Mouse (Mus musculus) urinary bladder, postnatal 25 days (tissue): ENCODE measurements around the gene Rhbdd1.

Source experiments
- DNase-seq: peaks from one replicate; pipeline ENCODE4 v3.0.0; 2022; ENCODE audit warnings: low spot score

Gene Rhbdd1

DNA sequence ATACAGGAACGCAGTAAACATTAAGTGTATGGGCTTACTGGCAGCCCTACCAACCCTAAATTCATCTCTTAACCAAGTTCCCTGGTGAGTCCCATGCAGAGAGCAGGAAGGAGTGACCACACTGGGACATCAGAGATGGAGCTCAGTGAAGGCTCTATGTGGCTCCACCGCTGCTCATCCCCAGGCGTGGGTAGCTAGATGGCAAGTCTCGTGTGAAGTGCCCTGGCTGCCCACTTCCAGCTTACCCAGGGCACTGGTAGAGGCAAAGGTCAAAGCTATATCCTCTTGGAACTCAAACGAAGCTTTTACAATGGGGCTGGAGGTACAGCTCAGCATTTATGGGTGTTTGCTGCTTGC lies 117.4 kb downstream of the Rhbdd1 start:
- DNase-seq = no peak

DNA sequence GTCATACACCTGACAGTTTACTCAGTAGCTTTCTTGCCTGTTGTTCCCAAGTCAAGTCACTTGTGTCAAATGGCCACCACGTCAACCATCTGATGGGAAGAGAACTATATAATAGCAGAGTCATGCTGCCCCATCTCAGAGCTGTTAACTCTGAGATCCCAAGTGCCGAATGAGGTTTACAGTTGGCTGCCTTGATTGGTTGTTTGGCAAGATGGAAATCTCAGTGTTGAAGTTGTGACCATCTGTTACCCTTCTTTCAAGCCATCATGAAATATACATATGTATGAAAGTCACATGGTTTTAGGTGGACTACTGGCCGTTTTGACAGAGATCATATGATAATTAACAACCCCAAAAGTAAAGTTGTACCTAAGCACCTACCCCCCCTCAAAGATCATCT lies 121.0 kb downstream of the Rhbdd1 start:
- DNase-seq = no peak

DNA sequence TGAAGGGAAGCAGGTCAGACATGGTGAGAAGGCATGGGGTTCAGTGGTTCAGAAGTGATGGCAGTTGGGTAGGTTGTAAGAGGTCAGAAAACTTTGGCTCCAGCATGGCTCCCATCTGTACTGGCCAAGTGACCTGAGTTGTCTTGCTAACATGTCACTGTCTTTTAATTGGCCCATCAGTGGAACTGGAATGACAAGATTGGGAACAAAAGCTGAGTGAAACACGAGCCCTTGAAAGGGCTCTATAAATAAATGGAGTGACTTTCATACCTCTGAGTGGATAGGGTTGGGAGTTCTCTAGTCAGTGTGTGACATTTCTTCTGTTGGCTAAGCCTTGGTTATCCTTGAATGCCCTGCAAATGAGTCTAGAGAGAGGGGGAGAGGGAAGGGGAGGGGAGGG lies 123.9 kb downstream of the Rhbdd1 start:
- DNase-seq = no peak

DNA sequence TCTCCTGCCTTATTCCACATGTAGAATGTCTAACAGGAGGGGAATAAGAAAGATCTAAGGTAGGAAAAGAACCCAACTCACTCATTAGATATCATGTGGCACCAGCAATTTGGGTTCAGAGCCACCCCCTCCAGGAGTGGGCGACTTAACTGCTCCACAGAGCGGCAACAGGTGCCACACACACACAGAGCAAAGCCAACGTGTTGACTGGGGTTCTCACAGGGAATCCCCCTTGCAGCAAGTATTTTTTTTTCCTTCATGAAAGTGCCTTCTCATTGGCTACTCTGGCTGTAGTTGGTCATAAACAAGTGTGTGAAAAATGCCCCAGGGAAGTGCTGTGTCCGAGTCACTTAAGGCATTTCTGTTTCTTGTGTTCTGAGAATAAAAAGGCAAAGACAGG lies 127.3 kb downstream of the Rhbdd1 start:
- no peak for DNase-seq

DNA sequence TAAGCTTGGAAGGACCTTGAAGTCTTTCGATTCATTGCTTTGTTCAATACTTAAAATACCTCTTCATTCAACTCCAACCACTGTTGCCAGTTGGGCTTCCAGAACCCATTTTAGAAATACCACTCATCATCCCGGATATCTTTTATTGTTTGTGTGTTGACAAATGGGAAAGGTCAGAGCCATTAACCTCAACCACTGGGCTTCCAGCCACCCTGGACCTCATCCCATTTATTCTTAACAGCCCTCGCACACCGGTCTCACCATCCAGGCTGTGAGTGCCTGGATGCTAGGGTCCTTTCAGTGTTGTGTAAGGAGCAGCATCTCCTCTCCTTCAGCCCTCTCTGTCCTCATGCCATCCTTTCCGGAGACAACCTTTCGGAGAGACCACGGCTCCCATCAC lies 129.8 kb downstream of the Rhbdd1 start:
- no peak for DNase-seq

DNA sequence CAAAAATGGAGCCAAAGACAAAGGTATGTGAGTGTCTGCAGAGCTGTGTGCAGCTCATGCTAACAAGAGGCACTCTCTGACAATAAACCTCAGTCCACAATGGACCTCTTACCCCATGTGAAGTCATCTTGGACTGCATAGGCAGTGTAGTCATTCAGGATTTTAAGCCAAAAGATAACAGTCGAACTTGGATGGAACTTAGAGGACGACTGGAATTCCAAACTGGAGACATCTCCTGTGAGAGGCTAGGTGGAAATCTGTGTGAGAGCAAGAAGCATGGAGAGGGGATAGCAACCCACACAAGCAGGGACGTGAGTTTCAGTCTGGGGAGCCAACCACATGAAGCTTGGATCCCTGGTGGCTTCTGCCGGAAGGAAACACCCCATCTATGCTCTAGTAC lies 133.6 kb downstream of the Rhbdd1 start:
- no peak for DNase-seq

DNA sequence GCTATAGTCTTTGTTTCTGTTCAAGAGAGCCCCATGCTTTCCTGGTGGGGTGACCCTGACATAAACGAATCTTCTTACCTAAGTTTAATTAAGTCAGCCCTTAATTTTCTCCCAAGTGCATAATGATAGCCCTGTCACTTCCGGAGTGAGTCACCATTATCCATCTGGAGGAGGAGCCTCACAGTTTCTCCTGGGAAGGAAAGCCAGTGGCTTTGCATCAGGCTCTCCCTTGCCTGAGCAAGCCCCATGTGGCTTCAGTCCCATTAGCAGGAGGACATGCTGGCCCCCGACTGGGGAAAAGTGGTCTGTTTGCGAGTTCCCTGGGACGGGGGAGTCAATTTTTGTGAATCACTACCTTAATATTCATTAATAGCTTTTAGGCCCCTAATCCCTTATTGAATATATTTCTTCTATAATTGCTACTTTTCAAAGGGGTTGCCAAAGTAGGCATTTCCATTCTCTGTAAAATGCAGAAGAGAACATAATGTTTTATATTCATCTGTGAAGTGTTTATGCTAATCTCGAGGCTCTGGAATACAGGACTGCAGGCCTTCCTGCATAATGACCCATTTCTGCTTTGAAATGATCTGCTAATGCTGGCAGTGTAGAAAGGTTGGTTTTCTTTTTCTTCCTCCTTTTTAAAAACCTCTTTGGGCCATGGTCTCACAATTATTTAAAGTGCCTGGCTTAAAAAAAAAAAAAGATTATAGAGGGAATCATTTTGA lies 135.8 kb downstream of the Rhbdd1 start:
- DNase-seq = no peak

DNA sequence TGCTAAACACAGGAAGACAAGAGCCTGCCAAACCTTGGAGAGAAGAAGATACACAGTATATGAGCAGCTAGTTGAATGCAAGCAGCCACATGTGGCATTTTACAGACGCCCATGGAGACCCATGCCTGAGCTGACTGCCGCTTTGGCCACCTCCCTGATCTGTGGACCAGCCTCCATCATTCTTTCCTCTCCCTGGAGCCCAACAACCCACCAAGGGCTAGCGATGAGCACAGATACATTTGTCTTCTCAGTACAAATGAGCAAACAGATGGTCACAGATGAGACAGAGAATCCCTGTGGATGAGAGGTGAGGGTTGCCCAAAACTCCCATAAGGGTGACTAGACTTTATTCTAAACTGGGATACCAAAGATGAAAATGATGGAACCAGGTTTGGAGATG lies 137.8 kb downstream of the Rhbdd1 start:
- DNase-seq = no peak

DNA sequence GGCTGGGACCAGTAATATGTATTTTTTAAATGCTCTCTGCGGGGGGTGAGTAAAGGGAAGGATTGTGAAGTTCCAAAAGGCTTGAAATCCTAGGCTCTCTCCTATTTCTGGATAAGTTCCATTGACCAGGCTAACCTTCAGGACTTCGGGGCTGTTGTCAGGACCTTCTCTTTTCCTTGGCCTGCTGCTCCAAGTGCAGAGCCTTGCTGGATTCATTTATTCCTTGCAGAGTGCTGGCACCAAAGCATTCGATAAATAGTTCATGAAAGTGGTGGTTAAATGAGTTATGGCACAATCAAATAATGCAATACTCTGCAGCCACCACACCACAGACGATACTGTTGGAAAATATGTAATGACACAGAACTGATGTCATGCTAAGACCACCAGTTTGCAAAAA lies 143.1 kb downstream of the Rhbdd1 start:
- no peak for DNase-seq

DNA sequence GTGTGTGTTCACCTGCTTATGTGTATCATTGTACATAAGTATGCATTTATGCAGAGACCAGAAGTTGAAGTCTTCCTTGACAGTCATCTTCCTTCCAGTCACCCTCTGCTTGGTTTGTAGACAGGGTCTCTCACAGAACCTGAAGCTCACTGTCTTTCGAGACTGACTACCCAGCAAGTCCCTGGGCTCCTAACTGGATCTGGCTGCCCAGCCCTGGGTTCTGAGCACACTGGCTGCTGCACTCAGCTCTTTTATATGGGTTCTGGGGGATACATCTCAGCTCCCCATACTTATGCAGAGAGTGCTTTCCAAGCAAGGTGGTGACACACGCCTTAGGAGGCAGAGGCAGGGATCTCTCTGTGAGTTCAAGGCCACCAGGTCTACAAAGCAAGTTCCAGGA lies 143.7 kb downstream of the Rhbdd1 start:
- DNase-seq = no peak

DNA sequence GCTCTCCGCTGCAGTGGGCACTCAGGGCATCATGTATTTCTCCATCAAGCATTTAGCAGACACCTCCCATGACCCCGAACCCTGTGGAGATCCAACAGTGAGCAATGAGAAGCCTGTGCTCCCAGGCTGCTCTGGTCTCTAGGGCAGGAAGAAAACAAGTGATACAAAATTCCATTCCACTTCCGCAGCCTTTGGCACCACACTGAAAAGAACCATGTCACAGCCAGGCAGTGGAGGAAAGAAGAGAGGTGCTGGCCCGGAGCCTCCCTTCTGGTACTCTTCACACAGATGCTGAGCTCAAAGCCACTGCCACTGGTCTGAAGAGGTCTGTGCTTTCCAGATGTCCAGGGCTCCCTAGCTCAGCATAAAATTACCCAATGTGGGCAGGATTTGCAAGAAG lies 144.8 kb downstream of the Rhbdd1 start:
- no peak for DNase-seq

DNA sequence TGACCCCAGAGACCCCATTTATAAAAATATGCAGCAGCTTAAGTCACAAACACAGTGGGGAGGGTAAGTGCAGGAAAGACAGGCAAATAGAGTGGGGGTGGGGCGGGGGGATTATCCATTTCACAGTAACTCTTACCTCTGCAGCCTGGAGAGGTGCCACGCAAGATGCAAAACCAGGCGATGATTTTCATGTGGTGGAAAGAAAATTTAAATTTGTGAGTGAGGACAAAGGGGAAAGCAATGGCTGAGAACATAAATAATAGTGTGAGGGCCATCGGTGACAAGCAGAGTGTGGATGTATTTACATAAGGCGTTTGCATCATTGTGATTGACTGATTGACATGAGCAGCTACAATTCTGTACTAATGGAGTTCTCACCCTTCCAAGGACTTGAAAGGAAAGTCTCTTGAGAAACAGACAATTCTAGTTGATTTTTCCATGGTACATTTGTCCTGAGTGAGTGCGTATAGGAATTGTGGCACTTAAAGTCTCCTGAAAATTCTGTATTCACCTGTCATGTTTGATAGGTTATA lies 149.1 kb downstream of the Rhbdd1 start:
- DNase-seq = no peak

DNA sequence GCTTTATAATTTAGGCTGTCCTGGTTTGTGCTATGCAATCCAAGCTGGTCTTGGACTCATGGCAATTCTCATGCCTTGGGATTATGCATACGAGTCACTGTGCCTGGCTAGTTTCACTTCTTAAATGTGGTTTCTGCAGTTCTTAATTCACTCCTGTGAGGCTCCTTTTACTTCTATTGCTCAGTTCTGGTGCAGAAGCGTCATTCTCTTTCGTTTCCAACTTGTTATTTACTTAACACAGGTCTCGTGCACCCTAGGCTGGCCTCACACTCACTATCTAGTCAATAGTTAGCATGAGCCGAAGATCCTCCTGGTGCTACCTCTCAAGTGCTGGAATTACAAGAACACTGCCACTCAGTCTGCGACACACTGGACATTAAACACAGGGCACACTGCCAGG lies 152.6 kb downstream of the Rhbdd1 start:
- DNase-seq = no peak

DNA sequence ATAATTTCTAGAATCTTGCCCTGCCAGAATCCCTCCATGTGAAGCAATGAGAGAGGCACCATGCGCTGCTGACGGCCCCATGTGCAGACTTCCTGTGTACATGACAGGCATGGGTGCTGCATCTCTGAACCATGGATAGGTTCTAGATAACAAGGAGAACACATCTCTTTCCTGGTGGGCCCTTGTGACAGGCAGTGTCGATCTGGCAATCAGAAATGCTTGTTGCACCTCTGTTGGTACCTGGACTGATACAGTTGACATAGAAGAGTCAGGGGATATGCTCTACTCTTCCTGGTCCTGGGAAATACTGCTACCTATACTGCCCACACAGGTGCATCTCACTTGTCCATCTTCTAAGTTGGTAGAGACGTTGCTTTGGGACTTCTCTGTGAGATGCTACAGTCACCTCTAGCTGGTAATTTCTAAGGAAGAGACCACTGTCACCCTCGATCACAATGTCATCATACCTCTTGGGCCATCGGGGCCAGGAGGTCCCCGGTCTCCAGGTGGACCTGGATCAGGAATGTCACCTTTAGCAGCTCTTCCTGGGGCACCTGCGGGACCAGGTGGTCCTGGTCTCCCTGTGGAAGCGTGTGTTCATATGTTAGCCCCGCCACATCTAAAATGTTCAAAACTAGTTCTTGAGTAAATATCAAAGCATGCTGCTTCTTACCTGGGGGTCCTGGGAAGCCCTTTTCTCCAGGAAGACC lies 154.4 kb downstream of the Rhbdd1 start:
- DNase-seq = no peak

DNA sequence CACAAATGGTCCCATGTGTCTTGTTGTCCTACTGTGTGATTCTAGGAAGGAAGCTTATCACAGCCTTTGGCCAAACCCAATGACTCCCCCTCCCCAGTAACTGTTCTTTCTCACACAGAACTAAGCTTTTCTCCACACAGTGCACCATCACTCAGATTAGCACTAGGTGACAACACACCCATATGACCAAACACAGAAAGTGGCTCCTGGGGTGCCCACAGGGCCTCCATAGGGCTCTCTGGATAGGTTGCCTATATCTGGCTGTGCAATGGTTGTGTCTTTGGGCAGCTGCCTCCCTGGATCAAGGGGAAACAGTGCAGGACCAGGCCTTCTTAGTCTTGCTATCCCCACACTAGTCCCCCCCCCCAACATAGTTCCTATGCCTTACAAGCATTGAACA lies 157.2 kb downstream of the Rhbdd1 start:
- DNase-seq = no peak

DNA sequence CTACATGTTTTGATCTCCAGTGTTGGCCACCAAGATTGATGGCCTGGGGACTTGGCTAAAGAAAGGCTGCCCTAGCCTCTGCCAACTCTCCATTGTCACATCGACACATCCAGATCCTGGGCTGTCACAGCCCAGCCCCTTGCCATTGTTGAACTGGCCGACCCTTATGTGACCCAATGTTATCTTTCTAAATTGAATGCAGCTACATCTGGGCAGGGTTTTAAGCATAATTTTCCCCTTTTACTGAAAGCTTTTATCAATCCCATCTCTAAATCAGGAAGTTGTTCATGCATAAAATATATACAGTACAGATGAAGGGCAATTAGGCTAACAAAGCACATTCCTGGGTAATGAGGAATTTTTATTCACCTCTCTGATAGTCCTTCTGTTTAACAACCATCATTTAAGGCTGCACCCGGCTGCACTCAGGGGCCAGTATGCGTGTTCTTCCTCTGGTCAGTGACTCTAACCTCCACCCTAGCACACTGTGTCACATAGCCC lies 158.3 kb downstream of the Rhbdd1 start:
- DNase-seq = no peak

DNA sequence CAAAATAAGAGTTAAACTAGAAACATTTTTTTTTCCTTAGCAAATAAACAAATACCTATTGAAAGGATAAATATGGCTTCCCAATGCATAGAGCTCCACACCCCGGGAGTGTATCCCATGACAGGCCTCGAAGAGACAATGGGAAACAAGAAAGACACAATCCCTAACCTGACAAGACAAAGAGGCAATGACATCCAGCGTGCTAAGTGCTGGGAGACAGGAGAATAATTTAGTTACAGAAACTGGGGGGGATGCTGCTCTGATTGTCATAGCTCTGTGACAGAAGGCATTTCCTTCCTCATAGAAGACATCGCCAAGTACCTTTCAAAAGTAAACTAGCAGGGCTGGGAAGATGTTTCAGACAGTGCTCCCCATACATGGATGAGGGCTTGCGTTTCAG lies 159.0 kb downstream of the Rhbdd1 start:
- DNase-seq = no peak

DNA sequence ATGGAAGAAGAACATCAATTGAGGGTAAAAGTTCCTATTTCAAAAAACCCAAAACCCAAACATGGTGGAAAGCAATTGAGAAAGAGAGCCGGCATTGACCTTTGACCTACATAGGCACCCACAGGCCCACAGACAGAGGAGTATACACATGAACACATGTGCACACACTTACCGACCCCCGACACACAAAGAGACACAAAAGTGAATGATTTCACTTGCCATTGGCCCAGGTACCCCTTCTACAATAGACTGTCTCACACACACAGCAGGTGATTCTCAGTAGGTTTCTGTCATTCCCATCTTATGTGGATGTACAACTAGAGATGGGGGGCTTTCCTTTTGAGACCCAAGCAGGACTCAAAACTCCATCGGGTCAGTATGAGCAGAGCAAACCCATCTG lies 159.6 kb downstream of the Rhbdd1 start:
- no peak for DNase-seq

DNA sequence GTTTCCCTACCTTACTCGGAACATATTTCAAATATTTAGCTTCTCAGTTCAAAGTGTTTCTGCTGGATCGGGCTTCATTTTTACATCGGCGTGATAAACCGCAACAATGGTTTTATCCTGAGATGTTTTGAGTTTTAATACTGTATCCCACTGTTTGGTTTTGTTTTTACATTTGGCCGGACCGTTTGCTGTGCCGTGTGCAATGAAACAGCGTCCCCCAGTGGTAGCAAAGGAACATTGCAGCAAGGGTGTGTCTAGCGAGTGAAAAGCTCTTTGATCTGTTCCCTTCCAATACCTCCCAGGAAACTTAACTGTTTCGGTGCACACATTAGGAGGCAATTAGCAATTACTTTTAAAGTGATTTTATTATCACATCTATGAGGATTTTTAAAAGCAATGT lies 160.0 kb downstream of the Rhbdd1 start:
- DNase-seq = no peak

DNA sequence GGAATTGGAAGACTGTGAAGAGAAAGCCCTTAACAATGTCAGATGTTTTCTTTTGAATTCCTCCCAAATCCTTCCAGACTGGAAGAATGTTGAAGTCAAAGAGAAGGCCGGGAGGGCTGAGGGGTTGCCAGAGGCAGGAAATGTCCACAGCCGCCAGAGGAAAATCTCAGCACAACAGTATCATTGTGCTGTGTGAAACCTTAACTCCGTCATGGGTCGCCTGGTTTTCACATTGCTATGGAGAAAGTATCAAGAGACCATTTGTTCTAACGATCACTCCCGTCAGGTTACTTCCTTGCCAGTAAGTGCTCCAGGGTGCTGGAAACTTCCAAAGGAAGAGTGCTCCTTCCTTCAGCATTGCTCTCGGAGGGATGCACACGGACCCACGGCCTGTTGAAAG lies 160.5 kb downstream of the Rhbdd1 start:
- no peak for DNase-seq

DNA sequence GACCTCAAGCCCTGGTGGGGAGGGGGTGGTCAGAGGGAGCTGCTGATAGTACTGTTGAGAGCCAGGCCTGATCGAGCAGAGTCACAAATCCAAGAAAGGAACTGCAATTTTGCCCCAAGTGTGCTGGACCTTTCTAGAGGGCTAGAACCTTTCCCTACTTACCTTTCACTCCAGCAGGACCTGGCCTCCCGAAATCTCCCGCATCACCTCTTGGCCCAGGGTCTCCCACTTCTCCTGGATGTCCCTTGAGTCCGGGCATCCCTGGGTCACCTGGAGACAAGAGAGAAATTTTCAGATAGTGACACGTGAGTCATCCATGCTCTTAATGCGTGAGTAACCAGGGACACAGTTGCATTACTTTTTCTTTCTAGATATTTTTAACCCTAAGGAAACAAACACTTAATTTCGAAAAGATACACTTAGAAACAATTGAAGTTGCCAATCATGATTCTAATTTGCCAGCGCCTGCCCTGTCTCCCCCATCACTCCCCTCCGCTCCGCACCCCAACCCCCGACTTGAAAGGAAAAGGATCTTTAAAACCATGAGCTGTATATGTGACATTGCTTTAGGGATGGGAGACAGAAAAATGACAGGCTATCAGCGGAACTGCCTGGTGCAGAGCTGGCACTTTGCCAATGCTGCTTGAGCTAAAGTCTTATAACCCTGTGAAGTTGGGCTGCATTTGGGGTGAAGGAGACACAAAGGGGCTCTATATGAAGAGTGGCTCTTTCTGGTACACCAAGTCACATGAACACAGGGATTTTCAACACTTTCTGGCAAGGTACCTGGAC lies 163.6 kb downstream of the Rhbdd1 start:
- DNase-seq = no peak

DNA sequence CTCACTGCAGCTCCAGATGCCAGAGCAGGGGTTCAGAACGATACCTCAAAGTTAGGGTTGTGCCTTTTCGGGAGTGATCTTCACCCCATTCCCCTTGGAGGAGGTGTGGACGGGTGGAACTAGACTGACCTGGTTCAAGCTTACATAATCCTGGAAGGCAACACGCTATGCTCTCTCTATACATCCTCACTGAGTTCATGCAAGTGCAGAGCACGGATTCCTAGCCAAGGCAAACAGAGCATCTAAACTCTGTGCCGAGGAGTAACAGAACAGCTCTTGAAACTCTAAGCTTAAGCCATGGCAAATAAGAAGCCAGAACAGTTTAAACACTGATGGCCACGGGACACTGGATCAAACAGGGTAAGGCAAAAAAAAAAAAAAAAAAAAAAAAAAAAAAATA lies 166.1 kb downstream of the Rhbdd1 start:
- DNase-seq = no peak

DNA sequence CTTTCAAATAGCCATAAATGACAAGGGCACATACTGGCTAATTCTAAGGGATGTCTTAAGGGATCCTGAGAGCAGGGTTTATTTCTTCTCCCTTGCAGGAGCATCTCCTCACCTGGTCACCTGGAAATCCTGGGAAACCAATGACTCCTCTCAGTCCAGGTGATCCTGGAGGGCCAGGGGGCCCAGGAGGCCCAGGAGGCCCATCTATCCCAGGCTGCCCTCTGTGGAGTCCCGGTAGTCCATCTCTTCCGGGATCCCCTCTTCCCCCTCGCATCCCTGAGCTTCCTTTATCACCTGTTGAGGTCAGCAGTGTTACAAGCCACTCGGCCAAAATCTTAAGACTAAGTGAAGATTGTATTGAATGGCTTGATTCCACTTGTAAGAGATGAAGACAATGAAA lies 170.1 kb downstream of the Rhbdd1 start:
- no peak for DNase-seq
